Mouse (Mus musculus): ENCODE measurements around the gene Nipa1.

DNA sequence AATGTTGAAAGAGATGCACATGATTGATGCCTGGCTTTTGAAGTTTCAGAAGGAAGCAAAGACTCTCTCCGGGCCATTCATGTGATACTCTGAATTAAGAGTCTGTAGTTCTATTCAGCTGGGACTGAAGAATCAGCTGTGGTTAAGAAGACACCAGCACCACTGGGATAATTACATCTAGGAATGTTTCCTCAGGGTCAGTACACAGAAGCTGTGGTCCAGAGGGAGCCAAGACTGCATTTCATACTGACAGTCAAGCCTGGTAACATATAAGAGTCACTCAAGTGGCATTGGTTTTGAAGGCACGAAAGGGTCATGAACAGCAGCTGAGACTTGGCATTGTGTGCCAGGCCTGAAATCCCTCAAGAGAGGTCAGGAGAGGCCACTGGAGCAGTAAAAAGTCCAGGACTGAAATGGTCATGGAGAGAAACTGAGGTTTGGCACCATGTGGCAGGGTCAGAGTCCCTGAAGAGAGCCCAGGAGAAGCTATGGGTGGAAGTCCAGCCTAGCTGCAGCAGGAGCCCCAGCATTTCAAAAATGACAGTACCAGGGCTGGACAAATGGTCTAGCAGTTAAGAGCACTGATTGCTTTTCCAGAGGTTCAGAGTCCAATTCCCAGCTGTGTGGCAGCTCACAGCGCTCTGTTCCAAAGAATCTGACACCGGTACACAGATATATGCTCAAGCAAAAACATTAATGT, 9.3 kb downstream of the Nipa1 start:
- TF ChIP-seq EP300 (IDR thresholded peaks at IDR 0.05; ENCODE audit: low read depth): no peak
- no peak for TF ChIP-seq CTCF (IDR thresholded peaks at IDR 0.05; ENCODE audit: low read depth)
